Mouse (Mus musculus): ENCODE data around the gene Prss35. TPM values are rescaled to one million over a fixed set of nuclear protein-coding genes. Genes with fewer than 3 reads are reported as not detected.

The Prss35 gene
- polyA plus RNA-seq, 1 experiment from 2014 or later, result 2.3 TPM

DNA sequence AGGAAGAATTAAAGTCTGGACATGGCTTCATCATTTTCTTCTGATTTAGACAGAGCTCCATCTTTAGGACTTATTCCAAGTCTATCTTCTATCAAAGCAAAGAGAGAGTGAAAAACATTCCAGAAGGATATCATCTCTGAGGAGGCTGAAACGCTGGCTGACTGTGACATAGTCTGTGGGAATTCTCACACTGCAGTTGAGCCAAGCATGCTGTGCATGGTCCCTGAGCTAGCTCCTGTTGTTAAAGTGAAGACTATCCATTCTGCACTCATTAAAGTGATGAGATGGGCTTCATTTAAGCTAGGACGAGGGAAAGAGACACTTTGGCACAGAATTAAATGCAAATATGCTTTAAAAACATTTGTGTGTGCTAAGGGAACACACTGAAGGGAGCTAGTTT lies 26.9 kb upstream of the Prss35 start:
- H3K4me1 ChIP-seq, result no peaks in the 10 kb centered on the region
- no peak overlapping the region for H3K27ac ChIP-seq
- H3K27me3 ChIP-seq (ENCODE audit: low read depth, poor library complexity, severe bottlenecking), result no peaks in the 10 kb centered on the region
- WGBS, result 63% methylated on average over 2 of the region's 2 CpGs
- no peaks in the 10 kb centered on the region for H3K9me3 ChIP-seq (replicated peaks)
- DNase-seq (ENCODE audit: low spot score), result no peak
- no peak overlapping the region for H3K4me3 ChIP-seq
- H3K36me3 ChIP-seq, result no peaks in the 10 kb centered on the region

DNA sequence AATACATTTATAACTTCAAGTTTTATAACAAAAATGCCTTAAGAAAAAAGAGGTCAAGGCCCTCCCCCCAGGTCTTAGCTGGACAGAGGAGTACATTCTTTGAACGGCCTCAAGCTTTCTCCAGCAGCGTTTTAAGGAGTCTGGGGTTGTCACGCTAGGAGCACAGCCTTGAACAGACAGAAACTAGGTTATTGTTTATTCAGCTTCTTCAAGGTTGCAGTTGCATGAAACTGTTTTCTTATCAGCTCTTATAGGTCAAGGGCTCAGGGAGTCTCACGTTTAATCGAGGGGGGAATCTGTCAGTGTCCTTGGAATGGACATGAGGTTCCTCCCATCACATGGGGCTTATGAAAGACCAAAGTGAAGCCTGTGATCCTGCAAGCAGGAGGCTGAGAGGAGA lies 26.3 kb upstream of the Prss35 start:
- Histone ChIP-seq H3K4me1 (no peaks in the 10 kb centered on the region), H3K4me3 (no peak overlapping the region), H3K27me3 (ENCODE audit: low read depth, poor library complexity, severe bottlenecking) (no peaks in the 10 kb centered on the region), H3K36me3 (no peaks in the 10 kb centered on the region), H3K9me3 (replicated peaks) (no peaks in the 10 kb centered on the region), H3K27ac (no peak overlapping the region)
- WGBS, result 85% methylated on average over 5 of the region's 5 CpGs
- DNase-seq (ENCODE audit: low spot score), result no peak

DNA sequence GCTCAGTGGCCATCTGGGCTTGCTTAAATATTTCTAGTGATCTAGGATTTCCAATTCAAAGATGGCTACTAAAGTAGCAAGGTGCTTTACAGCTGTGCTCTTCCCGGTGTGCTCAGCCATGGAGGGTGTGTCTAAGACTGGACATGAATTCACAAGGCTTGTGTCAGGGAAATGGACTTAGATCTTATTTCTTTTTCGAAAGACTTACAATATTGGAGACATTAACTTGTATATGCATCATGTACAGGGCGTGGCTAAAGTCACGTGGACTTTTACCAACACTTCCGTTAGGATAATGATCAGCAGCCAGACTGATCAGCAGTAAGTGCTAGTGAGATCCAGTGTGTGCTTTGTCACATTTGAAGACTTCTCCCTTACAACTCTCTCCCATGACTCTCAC lies 23.2 kb upstream of the Prss35 start:
- H3K9me3 ChIP-seq (replicated peaks), result no peaks in the 10 kb centered on the region
- H3K4me1 ChIP-seq, result no peaks in the 10 kb centered on the region
- DNase-seq (ENCODE audit: low spot score), result no peak
- no peaks in the 10 kb centered on the region for H3K36me3 ChIP-seq
- WGBS, result 90% methylated on average over 5 of the region's 5 CpGs
- H3K4me3 ChIP-seq, result no peak overlapping the region
- no peak overlapping the region for H3K27ac ChIP-seq
- no peaks in the 10 kb centered on the region for H3K27me3 ChIP-seq (ENCODE audit: low read depth, poor library complexity, severe bottlenecking)

DNA sequence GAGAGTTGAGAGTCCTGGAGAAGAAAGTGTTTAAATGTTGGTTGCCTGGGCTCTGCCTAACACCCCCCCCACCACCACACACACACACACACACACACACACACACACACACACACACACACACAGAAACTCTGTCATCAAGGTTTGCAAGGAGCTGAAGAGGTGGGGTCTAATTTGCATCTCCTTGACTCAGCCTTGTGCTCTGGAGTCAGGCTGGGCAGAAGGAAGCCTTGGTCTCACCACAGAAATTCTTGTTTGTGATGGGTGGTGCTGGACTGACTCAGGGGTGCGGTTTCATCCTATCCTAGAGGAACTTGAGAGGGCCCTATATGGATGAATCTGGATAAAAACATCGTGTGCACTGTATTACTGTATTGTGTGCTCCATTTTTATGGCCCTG lies 22.7 kb upstream of the Prss35 start:
- WGBS, result 91% methylated on average over 2 of the region's 2 CpGs
- Histone ChIP-seq H3K27me3 (ENCODE audit: low read depth, poor library complexity, severe bottlenecking) (no peaks in the 10 kb centered on the region), H3K27ac (no peak overlapping the region)

DNA sequence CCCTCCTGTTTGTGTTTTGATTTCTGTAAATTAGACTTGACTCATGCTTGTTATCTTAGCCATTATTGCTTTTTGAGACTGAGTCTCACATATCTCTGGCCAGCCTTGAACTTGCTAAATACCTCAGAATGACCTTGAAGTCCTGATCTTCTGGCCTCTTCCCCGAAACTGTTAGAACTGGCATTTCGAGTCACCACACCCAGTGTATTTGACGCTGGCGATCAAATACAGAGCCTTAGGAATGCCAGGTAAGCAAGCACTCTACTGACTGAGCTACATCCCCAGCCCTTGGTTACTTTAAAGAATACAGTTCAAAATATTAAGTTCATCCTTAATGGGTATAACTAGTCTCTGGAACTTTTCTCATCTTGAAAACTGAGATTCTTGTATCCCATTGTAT lies 18.4 kb upstream of the Prss35 start:
- Histone ChIP-seq H3K4me3 (no peak overlapping the region), H3K27me3 (ENCODE audit: low read depth, poor library complexity, severe bottlenecking) (no peaks in the 10 kb centered on the region), H3K4me1 (0 out of 2 replicates have a peak, but pooled peaks cover 3% of the 10 kb centered on the region), H3K9me3 (replicated peaks) (no peaks in the 10 kb centered on the region), H3K27ac (no peak overlapping the region), H3K36me3 (no peaks in the 10 kb centered on the region)
- WGBS, result 89% methylated on average over 4 of the region's 4 CpGs
- no peak for DNase-seq (ENCODE audit: low spot score)

More for the DNA sequence above, 22.7 kb upstream of the Prss35 start:
- Histone ChIP-seq H3K4me1 (0 out of 2 replicates have a peak, but pooled peaks cover 3% of the 10 kb centered on the region), H3K4me3 (no peak overlapping the region), H3K36me3 (no peaks in the 10 kb centered on the region), H3K9me3 (replicated peaks) (no peaks in the 10 kb centered on the region)
- no peak for DNase-seq (ENCODE audit: low spot score)

DNA sequence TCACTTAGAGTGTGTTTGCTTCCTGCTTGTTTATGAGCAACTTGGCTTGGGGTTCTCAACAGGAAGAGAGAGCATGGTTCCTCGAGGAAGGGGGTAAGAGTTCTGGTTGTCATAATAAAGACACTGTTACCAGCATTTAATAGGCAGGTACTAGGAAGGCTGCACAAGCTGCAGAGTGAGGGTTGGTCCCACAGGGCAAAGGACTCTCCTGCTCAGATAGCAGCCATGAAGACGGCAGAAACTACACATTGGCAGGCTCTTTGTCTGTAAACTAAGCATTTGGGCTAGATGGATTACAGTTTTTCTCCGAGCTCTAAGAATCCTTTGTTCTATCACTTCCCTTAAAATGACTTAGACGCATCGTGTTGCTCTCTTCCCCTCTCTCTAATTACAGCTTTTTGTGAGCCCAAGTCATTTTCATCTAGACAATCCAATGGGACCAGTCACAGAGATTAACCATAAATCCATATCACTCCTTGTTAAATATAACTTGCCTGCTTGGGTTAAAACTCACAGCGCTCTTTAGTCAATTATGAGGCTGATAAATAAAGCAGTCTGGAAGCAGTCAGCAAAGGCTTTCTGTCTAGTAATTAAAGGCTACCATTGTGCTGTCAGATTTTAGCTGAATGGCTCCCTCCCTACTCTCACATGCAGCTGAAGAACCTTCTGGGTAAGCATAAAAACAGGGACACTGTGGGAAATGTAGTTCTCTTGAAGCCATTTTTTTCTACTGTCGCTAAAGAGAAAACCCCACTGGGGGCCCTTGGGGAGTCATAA lies 17.7 kb upstream of the Prss35 start:
- 0 out of 2 replicates have a peak, but pooled peaks cover 3% of the 10 kb centered on the region for H3K4me1 ChIP-seq
- no peaks in the 10 kb centered on the region for H3K27me3 ChIP-seq (ENCODE audit: low read depth, poor library complexity, severe bottlenecking)
- WGBS, result 73% methylated on average over 7 of the region's 7 CpGs
- H3K9me3 ChIP-seq (replicated peaks), result no peaks in the 10 kb centered on the region
- no peaks in the 10 kb centered on the region for H3K36me3 ChIP-seq
- no peak overlapping the region for H3K27ac ChIP-seq
- DNase-seq (ENCODE audit: low spot score), result no peak
- no peak overlapping the region for H3K4me3 ChIP-seq

DNA sequence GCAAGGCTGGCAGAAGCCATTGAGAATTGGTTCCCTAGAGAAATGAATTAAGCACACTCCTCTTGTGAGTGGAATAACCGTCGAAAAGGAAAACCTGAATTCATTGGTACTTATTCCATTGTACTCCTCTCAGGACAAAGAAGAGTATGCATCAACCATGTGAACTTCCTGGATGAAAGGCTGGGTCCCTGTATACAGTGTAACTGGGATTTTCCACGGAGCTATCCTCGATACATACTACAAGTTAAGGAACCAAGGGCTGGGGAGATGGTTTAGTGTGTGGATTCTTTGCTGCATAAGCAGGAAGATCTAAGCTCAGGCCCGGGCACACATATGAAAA lies 17.1 kb upstream of the Prss35 start:
- Histone ChIP-seq H3K4me1 (0 out of 2 replicates have a peak, but pooled peaks cover 3% of the 10 kb centered on the region), H3K36me3 (no peaks in the 10 kb centered on the region), H3K27me3 (ENCODE audit: low read depth, poor library complexity, severe bottlenecking) (no peaks in the 10 kb centered on the region), H3K9me3 (replicated peaks) (no peaks in the 10 kb centered on the region), H3K4me3 (no peak overlapping the region), H3K27ac (no peak overlapping the region)
- no peak for DNase-seq (ENCODE audit: low spot score)
- 97% methylated on average over 5 of the region's 5 CpGs for WGBS

DNA sequence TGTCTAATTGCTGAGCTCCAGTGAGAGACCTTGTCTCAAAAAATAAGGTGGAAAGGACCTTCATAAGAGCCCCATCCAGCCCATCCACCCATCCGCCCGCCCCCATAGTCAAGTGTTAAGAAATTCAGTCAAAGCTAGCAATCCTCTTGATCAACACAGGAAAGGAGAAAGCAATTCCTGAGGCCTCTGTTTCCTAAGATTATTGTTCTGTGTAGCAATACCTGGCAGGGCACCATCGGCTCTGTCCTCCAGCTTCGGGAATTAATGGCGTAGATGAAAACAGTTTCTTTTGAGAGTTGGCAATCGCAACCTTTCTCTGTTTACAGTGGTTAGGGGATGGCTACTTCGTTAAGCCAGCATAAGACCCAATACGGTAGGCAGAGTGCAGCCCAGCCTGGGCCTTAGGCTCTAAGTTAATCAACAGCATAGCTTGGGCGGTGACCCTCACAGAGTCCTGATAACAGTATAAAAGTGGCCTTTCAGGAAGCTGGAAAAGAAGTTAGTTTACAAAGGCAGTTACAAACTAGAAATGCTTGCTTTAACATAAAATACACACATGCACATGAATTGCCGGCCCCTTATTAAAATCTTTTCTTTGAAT lies 15.1 kb upstream of the Prss35 start:
- no peak for DNase-seq (ENCODE audit: low spot score)
- H3K27ac ChIP-seq, result no peak overlapping the region
- H3K4me1 ChIP-seq, result 0 out of 2 replicates have a peak, but pooled peaks cover 3% of the 10 kb centered on the region
- H3K9me3 ChIP-seq (replicated peaks), result no peaks in the 10 kb centered on the region
- H3K4me3 ChIP-seq, result no peak overlapping the region
- H3K27me3 ChIP-seq (ENCODE audit: low read depth, poor library complexity, severe bottlenecking), result no peaks in the 10 kb centered on the region
- 88% methylated on average over 10 of the region's 10 CpGs for WGBS
- no peaks in the 10 kb centered on the region for H3K36me3 ChIP-seq

DNA sequence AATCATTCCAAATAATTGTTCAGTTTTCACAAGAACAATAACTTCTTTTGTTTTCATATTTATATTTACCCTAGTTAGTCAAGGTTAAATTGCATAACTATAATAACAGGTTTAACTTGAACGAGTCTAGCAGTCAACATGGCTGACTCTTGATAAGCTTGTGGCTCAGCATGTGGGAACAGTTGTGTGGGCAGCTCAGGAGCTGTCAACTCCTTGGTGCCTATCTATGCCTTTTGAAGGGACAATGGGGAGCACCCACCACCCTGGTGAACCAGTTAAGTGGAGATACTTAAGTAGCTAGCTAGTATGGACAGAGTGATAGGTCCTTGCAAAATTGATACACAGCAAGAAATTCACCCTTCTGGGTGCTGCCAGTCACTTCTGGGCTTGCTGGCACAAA lies 14.4 kb upstream of the Prss35 start:
- Histone ChIP-seq H3K27me3 (ENCODE audit: low read depth, poor library complexity, severe bottlenecking) (no peaks in the 10 kb centered on the region), H3K4me3 (no peak overlapping the region), H3K9me3 (replicated peaks) (no peaks in the 10 kb centered on the region), H3K27ac (no peak overlapping the region), H3K36me3 (no peaks in the 10 kb centered on the region), H3K4me1 (0 out of 2 replicates have a peak, but pooled peaks cover 3% of the 10 kb centered on the region)
- WGBS, result 68% methylated on average over 1 of the region's 1 CpGs
- no peak for DNase-seq (ENCODE audit: low spot score)

DNA sequence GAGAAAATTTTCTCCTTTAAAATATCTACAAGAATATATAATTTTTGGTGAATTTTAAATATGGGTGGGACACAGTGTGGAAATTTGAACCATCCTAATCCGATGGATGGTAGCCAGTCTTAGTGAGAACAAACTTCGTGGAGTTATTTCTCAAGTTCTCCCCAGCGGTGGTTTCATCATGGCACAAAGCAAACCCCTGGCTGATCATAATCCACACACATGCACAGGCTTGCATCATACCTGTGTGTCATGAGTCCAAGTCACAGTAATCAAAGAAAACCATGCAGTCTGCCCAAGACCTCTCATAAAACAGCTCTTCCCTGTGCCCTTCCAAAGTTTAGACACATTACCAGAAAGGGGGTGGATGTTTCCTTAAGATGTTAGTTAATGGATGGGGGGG lies 13.6 kb upstream of the Prss35 start:
- H3K4me3 ChIP-seq, result no peak overlapping the region
- DNase-seq (ENCODE audit: low spot score), result no peak
- H3K27ac ChIP-seq, result no peak overlapping the region
- H3K4me1 ChIP-seq, result 0 out of 2 replicates have a peak, but pooled peaks cover 3% of the 10 kb centered on the region
- WGBS, result 95% methylated on average over 3 of the region's 3 CpGs
- H3K36me3 ChIP-seq, result no peaks in the 10 kb centered on the region
- H3K9me3 ChIP-seq (replicated peaks), result no peaks in the 10 kb centered on the region
- H3K27me3 ChIP-seq (ENCODE audit: low read depth, poor library complexity, severe bottlenecking), result no peaks in the 10 kb centered on the region

DNA sequence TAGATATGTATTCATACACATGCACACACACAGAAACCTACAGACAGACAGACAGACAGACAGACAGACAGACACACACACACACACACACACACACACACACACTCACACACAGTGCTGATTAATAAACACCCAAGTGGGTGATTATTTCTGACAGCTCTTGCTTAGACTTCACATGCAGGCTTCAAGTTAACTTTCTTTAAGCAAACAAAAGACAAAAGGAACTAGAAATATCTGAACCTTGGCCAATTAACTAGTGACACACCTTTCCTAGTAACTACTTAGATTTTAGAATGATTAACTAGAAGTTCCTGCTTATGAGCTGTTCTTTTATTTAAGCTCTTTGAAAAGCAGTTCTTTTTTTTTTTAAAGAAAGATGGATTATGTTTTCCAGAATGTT lies 9.1 kb upstream of the Prss35 start:
- Histone ChIP-seq H3K4me1 (no peaks in the 10 kb centered on the region), H3K9me3 (replicated peaks) (no peaks in the 10 kb centered on the region), H3K27me3 (ENCODE audit: low read depth, poor library complexity, severe bottlenecking) (no peaks in the 10 kb centered on the region), H3K4me3 (no peak overlapping the region), H3K36me3 (no peaks in the 10 kb centered on the region), H3K27ac (no peak overlapping the region)
- DNase-seq (ENCODE audit: low spot score), result no peak

DNA sequence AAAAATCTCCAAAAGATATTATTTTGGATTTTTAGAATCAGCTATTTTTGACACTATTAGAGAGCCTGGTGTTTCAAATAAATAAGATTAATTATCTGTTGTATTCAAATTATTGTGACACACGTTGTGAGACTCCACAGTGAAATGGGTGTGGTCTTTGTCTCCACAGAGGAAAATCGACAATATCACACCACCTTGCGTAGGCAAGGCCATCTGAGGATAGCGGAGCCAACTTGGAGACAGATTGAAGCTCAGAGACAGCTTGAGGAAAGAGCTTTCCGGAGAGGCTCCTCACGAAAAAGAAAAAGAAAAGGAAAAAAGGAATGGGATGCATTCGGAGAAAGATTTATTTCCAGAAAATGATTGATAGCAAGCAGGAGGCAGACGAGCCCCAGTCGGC lies 8.7 kb upstream of the Prss35 start:
- H3K4me3 ChIP-seq, result no peak overlapping the region
- no peaks in the 10 kb centered on the region for H3K36me3 ChIP-seq
- H3K27ac ChIP-seq, result no peak overlapping the region
- no peak for DNase-seq (ENCODE audit: low spot score)
- WGBS, result 66% methylated on average over 9 of the region's 9 CpGs
- H3K4me1 ChIP-seq, result no peaks in the 10 kb centered on the region
- no peaks in the 10 kb centered on the region for H3K9me3 ChIP-seq (replicated peaks)
- H3K27me3 ChIP-seq (ENCODE audit: low read depth, poor library complexity, severe bottlenecking), result no peaks in the 10 kb centered on the region

DNA sequence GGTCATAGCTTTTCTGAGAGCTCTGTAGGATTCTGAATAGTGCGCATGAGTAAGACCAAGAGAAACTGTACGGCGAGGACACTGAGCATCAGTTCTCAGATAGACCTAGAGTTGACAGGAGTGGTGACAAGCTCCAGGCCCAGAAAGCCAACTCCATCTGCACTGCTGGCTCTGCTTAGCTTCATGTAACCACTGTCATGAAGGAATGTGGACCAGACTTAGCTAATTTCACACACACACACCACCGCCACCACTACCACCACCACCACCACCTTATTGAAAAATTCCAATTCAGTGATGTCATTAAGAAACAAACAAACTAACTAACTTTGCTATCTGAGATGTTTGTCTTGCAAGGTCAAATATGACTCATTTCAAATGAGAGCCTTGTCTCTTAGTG lies 6.5 kb upstream of the Prss35 start:
- DNase-seq (ENCODE audit: low spot score), result no peak
- Histone ChIP-seq H3K9me3 (replicated peaks) (no peaks in the 10 kb centered on the region), H3K4me1 (no peaks in the 10 kb centered on the region), H3K4me3 (no peak overlapping the region), H3K27me3 (ENCODE audit: low read depth, poor library complexity, severe bottlenecking) (no peaks in the 10 kb centered on the region), H3K27ac (no peak overlapping the region), H3K36me3 (no peaks in the 10 kb centered on the region)
- WGBS, result 84% methylated on average over 4 of the region's 4 CpGs
